Mouse (Mus musculus) megakaryocyte, embryonic 14.5 days (primary cell): ENCODE data around the gene Mbd4. TPM values are rescaled to one million over a fixed set of nuclear protein-coding genes. Genes with fewer than 3 reads are reported as not detected.
"Not testable (repeated sequence)": the region's sequence is repeated elsewhere in the genome, so short reads cannot be mapped to it uniquely, and the experiment has no call there.

Source experiments
- H3K27me3 ChIP-seq: replicated peaks from 2 replicates; pipeline ENCODE3; 2012; ENCODE audit warnings: inconsistent platforms
- H3K36me3 ChIP-seq: replicated peaks from 2 replicates; pipeline ENCODE3; 2012; ENCODE audit warnings: low read length, inconsistent platforms, mixed read lengths
- H3K4me1 ChIP-seq: 2 replicates; pipeline ENCODE4 v1.6.1; 2012; ENCODE audit warnings: inconsistent platforms
- H3K4me3 ChIP-seq: replicated peaks from 2 replicates; pipeline ENCODE3; 2012; ENCODE audit warnings: moderate library complexity, mild to moderate bottlenecking, inconsistent platforms
- H3K9me3 ChIP-seq: 2 replicates; pipeline ENCODE4 v1.6.1; 2012; ENCODE audit warnings: inconsistent platforms
- FLI1 ChIP-seq: IDR thresholded peaks from 2 replicates; pipeline ENCODE4 v1.6.1; 2012; ENCODE audit warnings: low read length, inconsistent platforms, mixed read lengths
- GATA1 ChIP-seq: IDR thresholded peaks from 3 replicates; pipeline ENCODE4 v1.6.1; 2012; ENCODE audit warnings: mixed read lengths, low read length, inconsistent platforms, borderline replicate concordance
- polyA plus RNA-seq: library from polyadenylated mRNA; stranded (reverse); fragments of >175 nt; gene quantifications from 2 replicates; pipeline ENCODE4 v1.2.3, GENCODE M21; 2012; ENCODE audit warnings: low replicate concordance; ENCODE audit not compliant: insufficient read depth

The Mbd4 gene
- polyA plus RNA-seq, 1 experiment: 0.40 TPM

GRCm38 (mm10) chr6:115888296-115888695 lies 35.1 kb upstream of the Mbd4 start:
- no peak for TF ChIP-seq FLI1
- TF ChIP-seq GATA1: no peak
- Histone ChIP-seq H3K4me1 (peaks cover 34% of the 10 kb centered on the region), H3K4me3 (no peak overlapping the region), H3K9me3 (peaks cover 9% of the 10 kb centered on the region), H3K36me3 (peaks cover 31% of the 10 kb centered on the region), H3K27me3 (peaks cover 20% of the 10 kb centered on the region)

DNA sequence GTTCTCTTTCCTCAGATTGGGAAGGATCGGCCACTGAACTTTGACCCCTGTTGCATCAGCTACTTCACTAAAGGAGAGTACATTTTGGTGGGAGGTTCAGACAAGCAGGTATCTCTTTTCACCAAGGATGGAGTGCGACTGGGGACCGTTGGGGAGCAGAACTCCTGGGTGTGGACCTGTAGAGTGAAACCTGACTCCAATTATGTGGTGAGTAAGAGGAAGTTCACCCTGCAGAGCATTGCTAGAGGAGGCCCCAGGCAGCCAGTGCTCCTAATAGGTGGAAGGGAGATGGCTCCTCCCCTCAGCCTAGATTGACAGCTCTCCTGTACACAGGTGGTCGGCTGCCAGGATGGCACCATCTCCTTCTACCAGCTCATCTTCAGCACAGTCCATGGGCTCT lies 33.7 kb upstream of the Mbd4 start:
- peaks cover 9% of the 10 kb centered on the region for H3K9me3 ChIP-seq
- TF ChIP-seq GATA1 (no peak), FLI1 (no peak)
- H3K27me3 ChIP-seq: peaks cover 21% of the 10 kb centered on the region
- H3K4me1 ChIP-seq: peaks cover 26% of the 10 kb centered on the region
- peaks cover 29% of the 10 kb centered on the region for H3K36me3 ChIP-seq
- peak overlapping the region; percentile 7 for H3K4me3 ChIP-seq

- H3K36me3 ChIP-seq: peaks cover 26% of the 10 kb centered on the region
- H3K4me3 ChIP-seq: no peak overlapping the region
- TF ChIP-seq FLI1 (no peak), GATA1 (no peak)
- H3K9me3 ChIP-seq: peaks cover 9% of the 10 kb centered on the region
- peaks cover 15% of the 10 kb centered on the region for H3K27me3 ChIP-seq
- peaks cover 42% of the 10 kb centered on the region for H3K4me1 ChIP-seq
Measured at GRCm38 (mm10) chr6:115884018-115884417, 30.8 kb upstream of the Mbd4 start.

- Histone ChIP-seq H3K27me3 (peaks cover 16% of the 10 kb centered on the region), H3K4me3 (no peak overlapping the region), H3K4me1 (peaks cover 40% of the 10 kb centered on the region), H3K9me3 (no peaks in the 10 kb centered on the region), H3K36me3 (peaks cover 4% of the 10 kb centered on the region)
- TF ChIP-seq GATA1 (no peak), FLI1 (no peak)
Measured at GRCm38 (mm10) chr6:115880751-115881150, 27.6 kb upstream of the Mbd4 start.

- Histone ChIP-seq H3K27me3 (peaks cover 20% of the 10 kb centered on the region), H3K36me3 (peaks cover 4% of the 10 kb centered on the region), H3K4me1 (peaks cover 40% of the 10 kb centered on the region), H3K9me3 (no peaks in the 10 kb centered on the region), H3K4me3 (no peak overlapping the region)
- no peak for TF ChIP-seq GATA1
- no peak for TF ChIP-seq FLI1
Measured at GRCm38 (mm10) chr6:115879736-115880135, 26.6 kb upstream of the Mbd4 start.

DNA sequence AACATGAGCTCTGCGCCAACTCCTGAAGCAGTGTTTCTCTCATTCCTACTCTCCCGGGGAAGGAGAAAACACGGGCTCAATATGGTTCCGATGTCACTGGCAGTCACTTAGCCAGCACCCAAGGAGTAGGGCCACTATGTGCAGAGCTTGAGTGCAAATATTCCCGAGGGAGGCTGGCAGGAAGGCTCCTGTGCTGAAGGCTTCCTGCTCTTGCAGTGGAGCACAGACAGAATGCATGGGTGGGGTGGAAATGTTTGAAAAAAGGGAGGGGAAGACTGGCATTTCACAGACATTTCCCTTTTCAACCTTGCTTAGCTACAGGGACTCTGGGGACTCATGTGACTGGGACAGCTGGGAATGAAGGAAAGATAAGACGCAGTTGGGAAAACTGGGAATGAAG lies 25.5 kb upstream of the Mbd4 start:
- TF ChIP-seq FLI1 (no peak), GATA1 (no peak)
- Histone ChIP-seq H3K4me1 (peaks cover 40% of the 10 kb centered on the region), H3K27me3 (peaks cover 19% of the 10 kb centered on the region), H3K9me3 (no peaks in the 10 kb centered on the region), H3K4me3 (no peak overlapping the region), H3K36me3 (peaks cover 4% of the 10 kb centered on the region)

DNA sequence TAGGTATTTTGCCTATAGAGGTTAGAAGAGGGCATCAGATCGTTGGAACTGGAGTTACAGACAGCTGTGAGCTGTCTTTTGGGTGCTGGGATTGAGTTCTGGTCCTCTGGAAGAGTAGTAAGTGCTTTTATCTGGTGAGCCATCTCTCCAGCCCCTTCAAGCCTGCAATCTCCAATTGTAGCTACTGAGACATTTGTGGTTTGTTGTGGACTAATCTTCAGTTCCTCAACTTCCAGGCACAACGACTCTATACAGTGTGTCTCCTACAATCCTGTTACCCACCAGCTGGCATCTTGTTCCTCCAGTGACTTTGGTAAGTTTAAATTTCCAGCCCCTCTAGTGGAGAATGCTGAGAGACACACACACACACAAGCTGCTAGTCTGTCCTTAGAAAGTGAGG lies 24.1 kb upstream of the Mbd4 start:
- H3K9me3 ChIP-seq: no peaks in the 10 kb centered on the region
- peaks cover 4% of the 10 kb centered on the region for H3K36me3 ChIP-seq
- H3K4me3 ChIP-seq: no peak overlapping the region
- H3K27me3 ChIP-seq: peaks cover 12% of the 10 kb centered on the region
- TF ChIP-seq FLI1 (no peak), GATA1 (no peak)
- H3K4me1 ChIP-seq: peaks cover 40% of the 10 kb centered on the region

DNA sequence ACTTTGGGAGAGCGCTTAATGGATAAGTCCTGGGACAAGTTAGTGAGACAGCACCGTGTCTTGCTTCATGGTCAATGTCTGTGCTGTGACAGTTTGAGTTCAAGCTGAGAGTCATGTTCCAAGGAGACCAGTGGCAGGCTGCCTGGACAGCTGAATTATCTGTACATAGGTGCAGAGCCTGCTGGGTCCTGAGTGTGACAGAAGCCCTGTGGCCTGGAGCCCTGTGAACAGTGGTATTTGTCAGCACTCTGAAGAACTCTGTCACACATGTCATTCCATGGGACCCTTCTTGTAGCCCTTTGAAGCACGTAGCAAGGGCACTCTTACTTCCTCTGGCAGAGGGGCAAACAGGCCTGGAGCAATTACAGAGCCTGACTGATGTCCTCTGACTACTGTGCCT lies 18.1 kb upstream of the Mbd4 start:
- H3K36me3 ChIP-seq, H3K4me3 ChIP-seq, H3K4me1 ChIP-seq, H3K9me3 ChIP-seq, H3K27me3 ChIP-seq: not testable (repeated sequence)

DNA sequence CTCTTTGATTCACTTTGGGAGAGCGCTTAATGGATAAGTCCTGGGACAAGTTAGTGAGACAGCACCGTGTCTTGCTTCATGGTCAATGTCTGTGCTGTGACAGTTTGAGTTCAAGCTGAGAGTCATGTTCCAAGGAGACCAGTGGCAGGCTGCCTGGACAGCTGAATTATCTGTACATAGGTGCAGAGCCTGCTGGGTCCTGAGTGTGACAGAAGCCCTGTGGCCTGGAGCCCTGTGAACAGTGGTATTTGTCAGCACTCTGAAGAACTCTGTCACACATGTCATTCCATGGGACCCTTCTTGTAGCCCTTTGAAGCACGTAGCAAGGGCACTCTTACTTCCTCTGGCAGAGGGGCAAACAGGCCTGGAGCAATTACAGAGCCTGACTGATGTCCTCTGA lies 14.0 kb upstream of the Mbd4 start:
- H3K4me3 ChIP-seq, H3K36me3 ChIP-seq, H3K27me3 ChIP-seq, H3K9me3 ChIP-seq: not testable (repeated sequence)
- H3K4me1 ChIP-seq: peaks cover 18% of the 10 kb centered on the region

GRCm38 (mm10) chr6:115865246-115865645 lies 12.1 kb upstream of the Mbd4 start:
- Histone ChIP-seq H3K9me3 (no peaks in the 10 kb centered on the region), H3K36me3 (no peaks in the 10 kb centered on the region), H3K4me3 (no peak overlapping the region), H3K4me1 (peaks cover 19% of the 10 kb centered on the region), H3K27me3 (peaks cover 1% of the 10 kb centered on the region)
- no peak for TF ChIP-seq GATA1
- TF ChIP-seq FLI1: no peak

- Histone ChIP-seq H3K4me1 (peaks cover 29% of the 10 kb centered on the region), H3K9me3 (no peaks in the 10 kb centered on the region), H3K36me3 (no peaks in the 10 kb centered on the region), H3K27me3 (peaks cover 1% of the 10 kb centered on the region), H3K4me3 (no peak overlapping the region)
- TF ChIP-seq GATA1 (no peak), FLI1 (no peak)
Measured at GRCm38 (mm10) chr6:115863340-115863841, 10.2 kb upstream of the Mbd4 start.
